Mouse (Mus musculus) heart, adult 2 months (tissue): Measurements from ENCODE around the gene Gli2.

ENCODE experiments used
- CTCF ChIP-seq: fragments of 200-600 bp; IDR thresholded peaks from 2 replicates; pipeline ENCODE4 v1.8.1; 2022; ENCODE audit warnings: antibody characterized with exemption, mild to moderate bottlenecking, moderate library complexity
- EP300 ChIP-seq: fragments of 200-500 bp; IDR thresholded peaks from 2 replicates; pipeline ENCODE4 v1.6.1; 2011; ENCODE audit warnings: low read depth, low read length, control low read depth; ENCODE audit not compliant: insufficient read depth
- POLR2A ChIP-seq: fragments of 200-500 bp; IDR thresholded peaks from 2 replicates; pipeline ENCODE4 v1.6.1; 2011; ENCODE audit warnings: mild to moderate bottlenecking, low read depth, low read length, control low read depth; ENCODE audit not compliant: insufficient read depth

- no peak for TF ChIP-seq CTCF
- no peak for TF ChIP-seq POLR2A
- no peak for TF ChIP-seq EP300
Observed at GRCm38 (mm10) chr1:118983389-118983788, 70.0 kb downstream of the Gli2 start.
